ENCODE assay signal across 21 mouse cellular contexts in genomic region chr14:73258181-73258580, GRCm38 (mm10). TPM values are rescaled to one million over a fixed set of nuclear protein-coding genes. Genes with fewer than 3 reads are reported as not detected.
DNase-seq lines count a peak whose midpoint lies in the region; ATAC-seq and TF ChIP-seq lines count a peak whose summit lies in the region.
"Had no signal": no experiment of that assay in that cellular context is flagged by ENCODE, and none has a peak within 500 bp of the region (broad histone marks: within the 10 kb centered on the region; RNA-seq: fewer than 3 reads in every experiment).

No protein-coding gene starts in this region.

- no peak for TF ChIP-seq POLR2A in heart, adult 2 months (IDR thresholded peaks at IDR 0.05; ENCODE audit: insufficient read depth, low read depth, low read length)

- peaks cover 10% of the 10 kb centered on the region for H3K4me1 ChIP-seq in heart, adult 2 months (ENCODE audit: control insufficient read depth, insufficient read depth, low read length)
- H3K4me1 ChIP-seq in lung, embryonic 16.5 days (replicated peaks; ENCODE audit: control insufficient read depth, insufficient read depth, low read length): peaks cover 17% of the 10 kb centered on the region
- H3K4me1 ChIP-seq: hindbrain, embryonic 15.5 days had no signal

- H3K4me3 ChIP-seq in heart, adult 2 months: no peak overlapping the region
- H3K4me3 ChIP-seq in lung, embryonic 16.5 days (ENCODE audit: low read length): no peak overlapping the region
- H3K4me3 ChIP-seq: hindbrain, embryonic 15.5 days; kidney, embryonic 15.5 days had no signal

- no peaks in the 10 kb centered on the region for H3K27me3 ChIP-seq in heart, adult 2 months (ENCODE audit: control insufficient read depth, insufficient read depth, low read length)
- H3K27me3 ChIP-seq in lung, embryonic 16.5 days (ENCODE audit: control insufficient read depth, insufficient read depth, low read depth, low read length): no peaks in the 10 kb centered on the region
- H3K27me3 ChIP-seq: hindbrain, embryonic 15.5 days; kidney, embryonic 15.5 days had no signal

- no peak overlapping the region for H3K27ac ChIP-seq in heart, adult 2 months
- H3K27ac ChIP-seq in lung, embryonic 16.5 days (ENCODE audit: low read length): peak overlapping the region; percentile 17; the same call in 1 of the 2 replicates
- H3K27ac ChIP-seq: hindbrain, embryonic 15.5 days; kidney, embryonic 15.5 days; stomach, postnatal 0 days had no signal

- no peak for DNase-seq in heart, adult 2 months
- DNase-seq in heart, adult 8-10 months (ENCODE audit: low spot score): no peak
- DNase-seq in lung, postnatal 4 days: no peak
- DNase-seq in skeletal muscle tissue, adult 2 months (ENCODE audit: low read depth, low spot score): peak; percentile 25
- DNase-seq in cerebellum, postnatal 14 days: no peak
- DNase-seq: cerebellum, adult 11-12 months; cerebellum, postnatal 25 days; embryo, embryonic 11 days; heart, postnatal 4 days; layer of hippocampus, postnatal 36 days; liver; retina, postnatal 1 day had no signal

- 40% methylated on average over 4 of the region's 4 CpGs for WGBS in heart, adult 2 months
- WGBS in lung, embryonic 16.5 days: 45% methylated on average over 4 of the region's 4 CpGs

- H3K4me2 ChIP-seq in lung, embryonic 16.5 days (ENCODE audit: low read depth, low read length): no peak overlapping the region
- H3K4me2 ChIP-seq: hindbrain, embryonic 15.5 days; kidney, embryonic 15.5 days; midbrain, embryonic 11.5 days had no signal

- no peak for TF ChIP-seq CTCF in heart, adult 2 months (IDR thresholded peaks at IDR 0.05)

- no peak overlapping the region for H3K9ac ChIP-seq in heart, adult 2 months (ENCODE audit: low read depth, low read length)
- H3K9ac ChIP-seq in lung, embryonic 16.5 days (ENCODE audit: low read length): no peak overlapping the region
- H3K9ac ChIP-seq: hindbrain, embryonic 15.5 days; kidney, embryonic 15.5 days had no signal

- peak; percentile 34; the same call in 1 of the 2 replicates for TF ChIP-seq EP300 in heart, adult 2 months (IDR thresholded peaks at IDR 0.05; ENCODE audit: insufficient read depth, low read depth, low read length)

- intact Hi-C loops in heart, adult 2 months (cut with DNase I): loop anchor here (5.0 kb wide), 1 partner anchor 51 kb away; no protein-coding TSS in a partner anchor

- H3K79me2 ChIP-seq in heart, adult 2 months (replicated peaks; ENCODE audit: control insufficient read depth, insufficient read depth, low read length): no peaks in the 10 kb centered on the region

- H3K9me3 ChIP-seq in lung, embryonic 16.5 days (ENCODE audit: control insufficient read depth, low read length): peaks cover 4% of the 10 kb centered on the region; the same call in 1 of the 2 replicates
- H3K9me3 ChIP-seq: hindbrain, embryonic 15.5 days; kidney, embryonic 15.5 days had no signal

- peak; percentile 37; the same call in 1 of the 2 replicates for ATAC-seq in lung, embryonic 16.5 days (ENCODE audit: low read depth)
- ATAC-seq in granulocyte monocyte progenitor cell, adult 5-6 weeks (replicated peaks; ENCODE audit: poor library complexity, severe bottlenecking): peak; percentile 46
- ATAC-seq: activated CD4-positive, CD25-positive, alpha-beta regulatory T cell, adult 4 months; forebrain, embryonic 16.5 days; intestine, postnatal 0 days had no signal

- H3K36me3 ChIP-seq in heart, adult 2 months (ENCODE audit: control insufficient read depth, insufficient read depth, low read length): peaks cover 6% of the 10 kb centered on the region
- H3K36me3 ChIP-seq in lung, embryonic 16.5 days (ENCODE audit: control insufficient read depth, insufficient read depth, low read length): peaks cover 7% of the 10 kb centered on the region

RNA-seq across cellular contexts. Expression of gene Lpar6, which starts 20.5 kb away (rescaled TPM):
- total RNA-seq in heart, adult 2 months (2021): 1 to 10 TPM; 1.5 to 2.3 TPM
- polyA plus RNA-seq in heart, adult 2 months (2012; rRNA removed): 2.3 and 5.2 TPM in 2 replicates
- 1 to 10 TPM; 2.5 TPM for total RNA-seq in heart, adult 8-10 months (2022)
- 13.7 and 14.1 TPM in 2 replicates for polyA plus RNA-seq in lung, embryonic 16.5 days (2015; fragmentation: Nextera tagmentation; extraction: Ambion mirVana)
- total RNA-seq in granulocyte monocyte progenitor cell, adult 5-6 weeks (2014; fragmentation: Nextera tagmentation): 11.4 and 14.7 TPM in 2 replicates
- 12.9 and 14.8 TPM in 2 replicates for total RNA-seq in granulocyte monocyte progenitor cell, adult 5-6 weeks (2017)
